Mouse (Mus musculus): ENCODE results near the gene Slamf8.

Slamf8 gene

DNA sequence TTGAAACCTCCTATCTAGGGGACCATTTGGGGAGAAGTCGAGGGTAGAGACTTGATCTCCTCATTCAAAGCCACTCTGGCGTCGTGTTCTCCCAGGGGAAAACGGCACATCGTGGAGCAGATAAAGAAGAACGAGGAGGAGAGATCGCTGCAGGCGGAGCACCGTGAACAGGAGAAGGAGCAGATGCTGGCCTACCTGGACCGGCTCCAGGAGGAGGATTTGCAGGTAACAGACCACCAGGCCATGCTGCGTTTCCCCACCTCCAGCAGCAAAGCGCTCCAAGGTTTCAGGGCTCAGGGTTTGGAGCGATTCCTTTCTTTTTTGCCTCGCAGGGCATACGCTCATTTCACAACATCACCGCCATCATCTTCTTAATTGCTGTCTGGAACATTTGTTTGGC lies 55.3 kb downstream of the Slamf8 start:
- DNase-seq (ENCODE audit: extremely low read depth, low read depth, low spot score): no peak

DNA sequence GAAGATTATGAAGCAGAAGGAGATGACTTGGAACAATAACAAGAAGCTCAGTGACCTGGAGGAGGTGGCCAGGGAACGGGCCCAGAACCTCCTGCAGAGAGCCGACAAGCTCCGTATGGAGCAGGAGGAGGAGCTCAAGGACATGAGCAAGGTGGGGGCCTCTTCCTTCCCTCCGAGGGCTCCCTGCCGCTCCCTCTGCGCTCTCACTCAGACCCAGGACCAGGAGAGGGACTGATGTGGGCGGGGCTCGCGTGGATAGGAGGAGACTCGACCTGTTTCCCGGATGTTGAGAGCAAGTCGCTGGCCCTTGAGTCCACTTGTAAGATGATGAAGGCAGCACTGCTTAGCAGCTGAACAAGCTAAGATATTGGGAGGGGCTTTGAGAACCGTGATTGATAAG lies 57.8 kb downstream of the Slamf8 start:
- no peak for DNase-seq (ENCODE audit: extremely low read depth, low read depth, low spot score)

Data from fat pad, adult 2 months (tissue).